Mouse (Mus musculus) neural tube, embryonic 15.5 days (tissue): Measurements from ENCODE around the gene Atxn3. TPM values are rescaled to one million over a fixed set of nuclear protein-coding genes. Genes with fewer than 3 reads are reported as not detected.

Source experiments
- ATAC-seq: fragments of 200-750 bp; cut with Nextera tagmentation; 2 replicates; pipeline ENCODE4 v1.8.0; 2017; ENCODE audit warnings: mild to moderate bottlenecking, moderate TSS enrichment, moderate library complexity; ENCODE audit not compliant: low FRiP score
- H3K27ac ChIP-seq: fragments of 300-500 bp; sonication (generic); replicated peaks from 2 replicates; pipeline ENCODE4 v1.5.1; 2015; ENCODE audit warnings: mild to moderate bottlenecking, inconsistent platforms
- H3K27me3 ChIP-seq: fragments of 300-500 bp; sonication (generic); replicated peaks from 2 replicates; pipeline ENCODE4 v1.6.1; 2015; ENCODE audit warnings: inconsistent platforms
- H3K36me3 ChIP-seq: fragments of 300-500 bp; sonication (generic); 2 replicates; pipeline ENCODE4 v1.6.1; 2015; ENCODE audit warnings: inconsistent platforms
- H3K4me1 ChIP-seq: fragments of 300-500 bp; sonication (generic); 2 replicates; pipeline ENCODE4 v1.6.1; 2015; ENCODE audit warnings: inconsistent platforms
- H3K4me2 ChIP-seq: fragments of 300-500 bp; sonication (generic); 2 replicates; pipeline ENCODE4 v1.6.1; 2015; ENCODE audit warnings: inconsistent platforms, mild to moderate bottlenecking, moderate library complexity
- H3K4me3 ChIP-seq: fragments of 300-500 bp; sonication (generic); replicated peaks from 2 replicates; pipeline ENCODE4 v1.5.1; 2015; ENCODE audit warnings: mild to moderate bottlenecking, inconsistent platforms
- H3K9ac ChIP-seq: fragments of 300-500 bp; sonication (generic); replicated peaks from 2 replicates; pipeline ENCODE4 v1.6.1; 2015; ENCODE audit warnings: mild to moderate bottlenecking, inconsistent platforms
- H3K9me3 ChIP-seq: fragments of 300-500 bp; sonication (generic); replicated peaks from 2 replicates; pipeline ENCODE4 v1.6.1; 2016; ENCODE audit warnings: inconsistent platforms
- WGBS: fragments of 180-500 bp; shearing (Covaris S2); methylation state at CpG from one replicate; pipeline ENCODE4 v1.1.7; 2015; ENCODE audit warnings: mixed read lengths; 5-methylcytosine and 5-hydroxymethylcytosine counted together
- polyA plus RNA-seq: library from polyadenylated mRNA; unstranded; fragments of >200 nt; fragmentation: Nextera tagmentation; extraction: Ambion mirVana; gene quantifications from 2 replicates; pipeline ENCODE4 v1.2.1, GENCODE M21; 2015

The Atxn3 gene
- polyA plus RNA-seq, 1 experiment from 2014 or later, result 9.8 TPM

- no peak overlapping the region for H3K27ac ChIP-seq
- H3K4me2 ChIP-seq, result no peak overlapping the region
- H3K9ac ChIP-seq, result no peak overlapping the region
- 90% methylated on average over 12 of the region's 12 CpGs for WGBS
- peaks cover 5% of the 10 kb centered on the region for H3K4me1 ChIP-seq
- H3K9me3 ChIP-seq, result no peaks in the 10 kb centered on the region
- no peak overlapping the region for H3K4me3 ChIP-seq
- no peak for ATAC-seq
- H3K36me3 ChIP-seq, result peaks cover 13% of the 10 kb centered on the region
- H3K27me3 ChIP-seq, result no peaks in the 10 kb centered on the region
These were observed 52.2 kb downstream of the Atxn3 start for GRCm38 (mm10) chr12:101905817-101906216.

- Histone ChIP-seq H3K4me2 (no peak overlapping the region), H3K9ac (no peak overlapping the region), H3K9me3 (no peaks in the 10 kb centered on the region), H3K4me1 (no peaks in the 10 kb centered on the region), H3K27me3 (no peaks in the 10 kb centered on the region), H3K36me3 (peaks cover 15% of the 10 kb centered on the region), H3K4me3 (no peak overlapping the region), H3K27ac (no peak overlapping the region)
- WGBS, result 96% methylated on average over 4 of the region's 4 CpGs
- no peak for ATAC-seq
These were observed 53.1 kb downstream of the Atxn3 start for GRCm38 (mm10) chr12:101904906-101905305.

GRCm38 (mm10) chr12:101904170-101904569 lies 53.9 kb downstream of the Atxn3 start:
- H3K4me3 ChIP-seq, result no peak overlapping the region
- H3K4me1 ChIP-seq, result no peaks in the 10 kb centered on the region

GRCm38 (mm10) chr12:101899671-101900245 lies 58.3 kb downstream of the Atxn3 start:
- Histone ChIP-seq H3K36me3 (peaks cover 9% of the 10 kb centered on the region; the same call in 1 of the 2 replicates), H3K9ac (no peak overlapping the region), H3K9me3 (no peaks in the 10 kb centered on the region), H3K4me3 (no peak overlapping the region), H3K27me3 (no peaks in the 10 kb centered on the region), H3K4me2 (no peak overlapping the region), H3K4me1 (no peaks in the 10 kb centered on the region), H3K27ac (no peak overlapping the region)
- WGBS, result 93% methylated on average over 2 of the region's 2 CpGs
- ATAC-seq, result no peak

More at GRCm38 (mm10) chr12:101904170-101904569, 53.9 kb downstream of the Atxn3 start:
- Histone ChIP-seq H3K4me2 (no peak overlapping the region), H3K36me3 (peaks cover 16% of the 10 kb centered on the region), H3K27me3 (no peaks in the 10 kb centered on the region), H3K27ac (no peak overlapping the region), H3K9ac (no peak overlapping the region), H3K9me3 (no peaks in the 10 kb centered on the region)
- no peak for ATAC-seq
- 96% methylated on average over 3 of the region's 3 CpGs for WGBS

GRCm38 (mm10) chr12:101898966-101899365 lies 59.1 kb downstream of the Atxn3 start:
- Histone ChIP-seq H3K27me3 (no peaks in the 10 kb centered on the region), H3K4me1 (no peaks in the 10 kb centered on the region), H3K9me3 (no peaks in the 10 kb centered on the region), H3K36me3 (peaks cover 13% of the 10 kb centered on the region; the same call in 1 of the 2 replicates), H3K4me2 (no peak overlapping the region), H3K4me3 (no peak overlapping the region), H3K27ac (no peak overlapping the region), H3K9ac (no peak overlapping the region)
- no peak for ATAC-seq
- 98% methylated on average over 8 of the region's 8 CpGs for WGBS

- no peaks in the 10 kb centered on the region for H3K27me3 ChIP-seq
- no peaks in the 10 kb centered on the region for H3K4me1 ChIP-seq
- 89% methylated on average over 7 of the region's 7 CpGs for WGBS
- peaks cover 29% of the 10 kb centered on the region for H3K36me3 ChIP-seq
- no peak for ATAC-seq
- H3K9me3 ChIP-seq, result no peaks in the 10 kb centered on the region
- no peak overlapping the region for H3K27ac ChIP-seq
- H3K9ac ChIP-seq, result no peak overlapping the region
- no peak overlapping the region for H3K4me3 ChIP-seq
- no peak overlapping the region for H3K4me2 ChIP-seq
These were observed 60.9 kb downstream of the Atxn3 start for GRCm38 (mm10) chr12:101897113-101897512.

GRCm38 (mm10) chr12:101893296-101893695 lies 64.8 kb downstream of the Atxn3 start:
- Histone ChIP-seq H3K4me2 (no peak overlapping the region), H3K9ac (no peak overlapping the region), H3K4me1 (no peaks in the 10 kb centered on the region), H3K9me3 (no peaks in the 10 kb centered on the region), H3K27ac (no peak overlapping the region), H3K27me3 (no peaks in the 10 kb centered on the region), H3K4me3 (no peak overlapping the region), H3K36me3 (peaks cover 43% of the 10 kb centered on the region)
- ATAC-seq, result no peak
- WGBS, result 92% methylated on average over 8 of the region's 8 CpGs

GRCm38 (mm10) chr12:101892832-101893231 lies 65.2 kb downstream of the Atxn3 start:
- H3K27ac ChIP-seq, result no peak overlapping the region
- no peak overlapping the region for H3K9ac ChIP-seq
- no peak for ATAC-seq
- H3K9me3 ChIP-seq, result no peaks in the 10 kb centered on the region
- peaks cover 43% of the 10 kb centered on the region for H3K36me3 ChIP-seq
- H3K27me3 ChIP-seq, result no peaks in the 10 kb centered on the region
- 99% methylated on average over 2 of the region's 2 CpGs for WGBS
- H3K4me1 ChIP-seq, result no peaks in the 10 kb centered on the region
- H3K4me2 ChIP-seq, result no peak overlapping the region
- H3K4me3 ChIP-seq, result no peak overlapping the region

- H3K9ac ChIP-seq, result no peak overlapping the region
- no peak overlapping the region for H3K27ac ChIP-seq
- H3K4me2 ChIP-seq, result no peak overlapping the region
- WGBS, result 84% methylated on average over 5 of the region's 5 CpGs
- H3K4me1 ChIP-seq, result no peaks in the 10 kb centered on the region
- H3K36me3 ChIP-seq, result peaks cover 51% of the 10 kb centered on the region
- no peak overlapping the region for H3K4me3 ChIP-seq
- no peaks in the 10 kb centered on the region for H3K9me3 ChIP-seq
- ATAC-seq, result no peak
- H3K27me3 ChIP-seq, result no peaks in the 10 kb centered on the region
These were observed 67.0 kb downstream of the Atxn3 start for GRCm38 (mm10) chr12:101891066-101891465.

- Histone ChIP-seq H3K9ac (no peak overlapping the region), H3K4me3 (no peak overlapping the region), H3K4me2 (no peak overlapping the region), H3K27ac (no peak overlapping the region), H3K27me3 (no peaks in the 10 kb centered on the region), H3K4me1 (no peaks in the 10 kb centered on the region), H3K9me3 (no peaks in the 10 kb centered on the region), H3K36me3 (peaks cover 64% of the 10 kb centered on the region)
- ATAC-seq, result no peak
- 98% methylated on average over 3 of the region's 3 CpGs for WGBS
These were observed 68.7 kb downstream of the Atxn3 start for GRCm38 (mm10) chr12:101889351-101889750.

GRCm38 (mm10) chr12:101888312-101888711 lies 69.7 kb downstream of the Atxn3 start:
- Histone ChIP-seq H3K36me3 (peaks cover 65% of the 10 kb centered on the region), H3K4me3 (no peak overlapping the region), H3K9ac (no peak overlapping the region), H3K27me3 (no peaks in the 10 kb centered on the region), H3K4me1 (no peaks in the 10 kb centered on the region), H3K9me3 (no peaks in the 10 kb centered on the region), H3K4me2 (no peak overlapping the region), H3K27ac (no peak overlapping the region)
- WGBS, result 90% methylated on average over 2 of the region's 2 CpGs
- no peak for ATAC-seq

- no peak overlapping the region for H3K9ac ChIP-seq
- 98% methylated on average over 7 of the region's 7 CpGs for WGBS
- peaks cover 48% of the 10 kb centered on the region for H3K36me3 ChIP-seq
- no peak overlapping the region for H3K4me3 ChIP-seq
- no peaks in the 10 kb centered on the region for H3K27me3 ChIP-seq
- no peak overlapping the region for H3K4me2 ChIP-seq
- H3K4me1 ChIP-seq, result no peaks in the 10 kb centered on the region
- no peaks in the 10 kb centered on the region for H3K9me3 ChIP-seq
- ATAC-seq, result no peak
- H3K27ac ChIP-seq, result no peak overlapping the region
These were observed 73.1 kb downstream of the Atxn3 start for GRCm38 (mm10) chr12:101884926-101885325.
